In the genomic region with DNA sequence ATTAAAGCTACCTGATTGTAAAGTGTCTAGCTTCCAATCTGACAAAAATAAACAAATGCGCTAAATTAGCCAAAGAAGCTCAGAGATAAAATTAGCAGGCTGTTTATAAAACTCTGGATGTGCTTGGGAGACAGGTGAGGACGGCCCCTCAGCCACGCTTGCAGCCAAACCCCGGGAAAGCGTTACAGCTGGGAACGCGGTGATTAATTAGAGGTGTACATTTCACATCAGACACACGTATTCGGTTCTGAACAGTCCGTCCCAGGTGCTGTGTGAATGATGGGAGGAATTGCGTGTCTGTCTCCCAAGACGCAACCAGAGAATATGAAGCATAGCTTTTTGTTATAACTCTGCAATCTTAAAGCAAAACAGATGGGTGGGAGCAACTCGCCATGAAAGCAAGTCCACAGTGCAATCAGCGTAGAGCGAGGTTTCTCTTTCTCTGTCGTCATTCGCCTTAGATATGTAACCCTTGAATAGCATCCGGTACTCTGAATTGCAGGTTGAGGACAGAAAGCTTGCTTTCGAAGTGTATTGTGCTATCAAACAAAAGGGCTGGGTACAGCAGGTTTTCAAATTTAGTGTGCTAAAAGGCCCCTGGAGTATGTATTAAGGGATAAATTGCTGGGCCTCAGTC, we compare ENCODE assay signal across 10 mouse cellular contexts.
DNase-seq lines count a peak whose midpoint lies in the region.
"Had no signal": no experiment of that assay in that cellular context is flagged by ENCODE, and none has a peak within 500 bp of the region (broad histone marks: within the 10 kb centered on the region; RNA-seq: fewer than 3 reads in every experiment).

No protein-coding gene starts in this region.

- H3K36me3 ChIP-seq in limb, embryonic 10.5 days: no peaks in the 10 kb centered on the region

- no peaks in the 10 kb centered on the region for H3K9me3 ChIP-seq in limb, embryonic 10.5 days (replicated peaks)

- peak; percentile 4 for DNase-seq in layer of hippocampus, adult 11-12 months (ENCODE audit: low spot score)
- no peak for DNase-seq in layer of hippocampus, adult 9-11 months
- DNase-seq in MN1 (ENCODE audit: low spot score): peak; percentile 11
- peak; percentile 45 for DNase-seq in brain, adult 2 months (ENCODE audit: low read depth, low spot score)
- DNase-seq in limb, embryonic 10.5 days (ENCODE audit: low spot score): peak; percentile 34
- DNase-seq in retina, embryonic 14.5 days (ENCODE audit: low spot score): no peak
- no peak for DNase-seq in urinary bladder, postnatal 14 days (ENCODE audit: low spot score)
- DNase-seq: cerebellum, adult 2 months; kidney, adult 2 months; liver, postnatal 0 days had no signal

- H3K27ac ChIP-seq in limb, embryonic 10.5 days: no peak overlapping the region

- H3K27me3 ChIP-seq in limb, embryonic 10.5 days (ENCODE audit: low read depth, poor library complexity, severe bottlenecking): no peaks in the 10 kb centered on the region

- no peak overlapping the region for H3K4me3 ChIP-seq in limb, embryonic 10.5 days

- 0 out of 2 replicates have a peak, but pooled peaks cover 5% of the 10 kb centered on the region for H3K4me1 ChIP-seq in limb, embryonic 10.5 days

- WGBS in limb, embryonic 10.5 days: 81% methylated on average over 19 of the region's 19 CpGs

Comparison
In these comparisons a context has a peak if more than half of its experiments do, and no peak if none do; other contexts are left out.
1. DNase-seq: peak in layer of hippocampus, adult 11-12 months (single experiment), MN1 (single experiment), brain, adult 2 months (single experiment) and limb, embryonic 10.5 days (single experiment); none in layer of hippocampus, adult 9-11 months (single experiment), retina, embryonic 14.5 days (single experiment) and urinary bladder, postnatal 14 days (single experiment).